Mouse (Mus musculus) adrenal gland, postnatal 25 days (tissue): ENCODE results near the gene Sugt1. TPM values are rescaled to one million over a fixed set of nuclear protein-coding genes. Genes with fewer than 3 reads are reported as not detected.
A peak's percentile ranks its signal among the peaks of the same experiment; 100 is the strongest.

Experiments used
- DNase-seq: peaks from one replicate; pipeline ENCODE4 v3.0.0; 2021; ENCODE audit warnings: mixed read lengths
- long read RNA-seq: library from polyadenylated mRNA; stranded (forward); transcript quantifications from one replicate; pipeline ENCODE4 v2.0.0, GENCODE M21; 2021
- total RNA-seq: library from RNA; stranded (reverse); gene quantifications from 2 replicates; pipeline ENCODE4 v1.2.3, GENCODE M21; 2021

The Sugt1 gene
- total RNA-seq: 156 and 173 TPM in 2 replicates
- long read RNA-seq, full-length matches to known transcripts: 39 of 50 reads
- long read RNA-seq, partial matches to known transcripts: 4 of 50 reads
- long read RNA-seq, other reads (novel, unspliced or antisense): 7 of 50 reads

DNA sequence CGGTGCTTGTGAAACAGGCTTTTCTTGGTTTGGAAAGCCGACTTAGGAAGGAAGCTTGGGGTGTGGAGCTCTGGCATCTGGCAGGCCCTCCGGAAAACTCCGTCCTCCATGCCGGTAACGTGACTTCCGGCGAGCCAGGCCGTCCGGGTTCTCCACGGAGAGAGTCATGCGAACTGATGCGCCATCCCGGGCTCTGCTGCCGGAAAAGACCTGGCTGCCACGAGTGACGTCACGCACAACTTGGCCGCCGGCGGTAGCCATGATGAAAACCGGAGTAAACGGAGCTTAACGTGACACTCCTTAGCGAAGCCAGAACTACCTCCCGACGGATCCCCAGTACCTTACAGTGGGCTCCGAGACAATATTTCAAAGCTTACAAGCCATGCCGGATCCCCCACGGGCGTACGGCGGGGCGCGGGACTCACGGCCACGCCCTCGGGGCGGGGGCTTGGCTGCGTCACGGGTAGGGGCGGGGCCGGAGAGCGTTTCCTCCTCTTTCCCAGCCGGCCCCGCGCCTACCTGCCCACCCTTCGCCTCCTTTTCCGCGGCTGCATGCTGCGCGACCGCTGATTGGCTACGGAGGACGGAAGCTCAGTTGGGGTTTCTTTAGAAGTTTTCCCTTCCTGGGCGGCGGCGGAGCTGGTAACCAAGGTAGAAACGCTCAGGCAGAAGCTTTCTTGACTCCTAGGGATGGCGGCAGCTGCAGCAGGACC is at the start of gene Sugt1:
Sugt1 (plus strand) TSS at position 553 of the 713 bp plus-strand sequence.
- peak; percentile 96 for DNase-seq

DNA sequence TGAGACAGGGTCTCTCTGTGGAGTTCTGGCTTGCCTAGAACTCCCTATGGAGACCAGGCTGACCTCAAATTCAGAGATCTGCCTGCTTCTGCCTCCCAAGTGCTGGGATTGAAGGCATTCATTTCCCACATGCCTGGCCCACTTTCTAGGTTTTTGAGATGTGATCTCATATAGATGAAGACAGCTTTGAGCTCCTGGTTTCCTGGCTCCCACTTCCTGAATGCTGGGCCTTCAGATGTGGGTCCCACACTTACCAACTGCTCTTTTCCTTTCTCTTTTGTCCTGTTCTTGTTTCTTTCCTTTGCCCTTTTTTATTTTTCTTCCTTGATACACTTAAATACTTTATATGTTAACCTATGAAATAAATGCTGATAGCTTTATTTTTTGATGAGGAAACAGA is 49.6 kb upstream of the Sugt1 start:
- DNase-seq: no peak

DNA sequence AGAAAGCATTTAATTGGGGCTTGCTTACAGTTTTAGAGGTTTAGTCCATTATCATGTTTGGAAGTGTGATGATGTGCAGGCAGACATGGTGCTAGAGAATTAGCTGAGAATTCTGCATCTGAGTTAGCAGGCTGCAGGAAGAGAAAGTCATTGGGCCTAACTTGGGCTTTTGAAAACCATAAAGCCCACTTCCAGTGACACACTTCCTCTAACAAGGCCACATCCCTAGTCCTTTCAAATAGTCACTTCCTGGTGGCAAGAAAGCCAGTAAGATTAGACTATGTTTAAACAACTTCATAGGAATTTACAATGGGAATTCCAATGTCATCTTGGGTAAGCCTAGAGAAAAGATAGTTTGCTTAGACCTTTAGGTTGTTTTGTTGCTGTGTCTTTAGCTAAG is 45.9 kb upstream of the Sugt1 start:
- DNase-seq: no peak

DNA sequence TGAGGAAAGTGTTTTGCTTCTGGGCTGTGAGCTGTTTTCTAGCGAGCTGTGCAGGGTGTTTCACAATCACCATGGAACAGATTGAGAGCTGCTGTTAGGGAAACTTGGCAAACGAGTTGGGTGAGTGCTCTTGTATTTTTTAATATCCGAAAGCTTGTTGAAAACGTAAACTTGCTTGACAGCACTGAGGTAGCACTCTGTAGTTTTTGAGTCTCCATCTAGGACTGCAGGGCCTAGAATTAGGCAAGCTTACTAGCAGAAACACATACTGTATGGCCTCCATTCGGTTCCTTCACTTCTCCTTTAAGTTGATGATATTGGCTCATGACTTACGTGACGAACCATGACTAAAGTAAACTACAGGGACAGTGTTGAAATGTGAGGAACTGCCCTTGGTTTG is 38.1 kb upstream of the Sugt1 start:
- DNase-seq: no peak

DNA sequence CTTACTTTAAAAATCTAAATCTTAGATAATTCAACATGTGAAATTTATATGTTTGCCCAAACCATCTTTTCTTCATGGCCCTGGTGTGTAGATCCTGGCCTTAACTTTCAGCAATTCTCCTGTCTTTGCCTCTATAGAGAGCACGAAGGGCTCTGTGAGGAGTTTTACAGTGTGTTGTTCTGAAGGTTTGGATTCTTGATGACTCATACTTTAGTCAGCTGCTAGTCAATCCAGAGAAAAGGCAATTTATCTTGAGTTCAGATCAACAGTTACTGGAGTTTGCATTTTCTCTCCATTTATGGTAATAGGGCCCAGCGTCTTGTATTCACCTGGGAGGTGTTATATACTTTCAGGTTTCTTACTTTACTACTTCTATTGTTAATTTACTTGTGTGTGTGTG is 35.6 kb upstream of the Sugt1 start:
- DNase-seq: no peak

DNA sequence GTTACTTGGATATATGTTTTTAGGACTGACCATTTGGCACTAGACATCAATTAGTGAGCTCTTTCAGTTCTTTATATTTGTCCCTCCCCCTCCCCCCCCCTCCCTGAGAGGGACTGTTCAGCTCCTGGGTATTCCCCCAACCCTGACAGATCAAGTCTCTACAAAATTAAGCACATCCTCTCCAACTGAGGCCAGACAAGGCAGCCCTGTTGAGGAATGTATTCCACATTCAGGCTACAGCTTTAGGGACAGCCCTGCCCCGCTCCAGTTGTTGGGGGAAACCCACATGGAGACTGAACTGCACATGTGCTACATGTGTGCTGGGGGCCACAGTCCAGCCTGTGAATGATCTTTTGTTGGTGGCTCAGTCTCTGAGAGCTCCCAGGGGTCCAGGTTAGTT is 34.6 kb upstream of the Sugt1 start:
- no peak for DNase-seq

DNA sequence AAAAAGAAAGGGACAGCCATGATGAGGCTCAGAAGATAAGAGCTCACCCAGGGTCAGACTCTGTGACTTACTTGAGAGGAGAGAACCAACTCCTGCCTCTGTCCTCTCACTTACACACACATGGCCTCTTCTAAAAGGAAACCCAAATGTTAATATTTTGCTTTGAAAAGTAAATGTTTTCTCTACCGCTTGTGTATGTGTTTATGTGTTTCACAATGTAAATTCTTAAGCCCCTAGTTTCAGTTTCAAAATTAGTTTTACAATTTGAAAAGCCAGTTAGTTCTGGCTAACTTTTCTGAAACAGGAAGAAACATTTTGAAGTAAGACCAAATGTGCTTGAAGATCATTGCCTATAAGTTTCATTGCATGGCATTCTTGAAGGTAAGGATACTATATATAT is 29.7 kb upstream of the Sugt1 start:
- DNase-seq: no peak

DNA sequence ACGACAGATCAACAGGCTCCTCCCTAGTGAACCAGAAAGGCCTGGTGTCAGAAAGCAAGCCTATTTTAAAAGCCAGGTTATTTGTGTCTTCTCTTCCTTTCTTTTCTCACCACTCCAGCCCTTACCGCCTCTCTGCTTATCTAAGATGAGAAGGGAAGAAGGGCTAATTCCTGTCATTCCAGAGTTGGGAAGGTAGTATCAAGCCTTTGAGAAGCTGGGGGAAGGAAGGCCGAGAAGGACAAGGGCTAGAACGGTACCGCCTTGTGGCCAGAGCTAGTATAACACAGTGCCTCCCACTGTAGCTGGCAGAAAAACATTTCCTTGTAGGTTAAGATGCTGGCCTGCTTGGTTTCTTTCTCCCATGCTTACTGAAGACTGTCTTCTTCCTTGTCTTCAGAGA is 24.7 kb upstream of the Sugt1 start:
- peak; percentile 54 for DNase-seq

DNA sequence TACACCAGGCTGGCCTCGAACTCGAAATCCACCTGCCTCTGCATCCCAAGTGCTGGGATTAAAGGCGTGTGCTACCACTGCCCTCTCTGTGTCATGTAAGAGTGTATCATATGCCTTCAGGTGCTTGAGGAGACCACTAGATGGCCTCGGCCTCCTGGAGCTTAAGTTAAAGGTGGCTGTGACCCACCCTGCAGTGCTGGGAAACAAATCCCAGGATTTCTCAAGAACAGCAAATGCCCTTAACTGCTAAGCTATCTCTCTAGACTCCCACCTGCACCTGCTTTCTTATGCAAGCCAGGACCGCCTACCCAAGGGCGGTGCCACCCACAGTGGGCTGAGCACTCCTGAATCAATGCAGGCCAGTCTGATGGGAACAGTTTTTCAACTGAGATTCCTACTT is 22.7 kb upstream of the Sugt1 start:
- no peak for DNase-seq

DNA sequence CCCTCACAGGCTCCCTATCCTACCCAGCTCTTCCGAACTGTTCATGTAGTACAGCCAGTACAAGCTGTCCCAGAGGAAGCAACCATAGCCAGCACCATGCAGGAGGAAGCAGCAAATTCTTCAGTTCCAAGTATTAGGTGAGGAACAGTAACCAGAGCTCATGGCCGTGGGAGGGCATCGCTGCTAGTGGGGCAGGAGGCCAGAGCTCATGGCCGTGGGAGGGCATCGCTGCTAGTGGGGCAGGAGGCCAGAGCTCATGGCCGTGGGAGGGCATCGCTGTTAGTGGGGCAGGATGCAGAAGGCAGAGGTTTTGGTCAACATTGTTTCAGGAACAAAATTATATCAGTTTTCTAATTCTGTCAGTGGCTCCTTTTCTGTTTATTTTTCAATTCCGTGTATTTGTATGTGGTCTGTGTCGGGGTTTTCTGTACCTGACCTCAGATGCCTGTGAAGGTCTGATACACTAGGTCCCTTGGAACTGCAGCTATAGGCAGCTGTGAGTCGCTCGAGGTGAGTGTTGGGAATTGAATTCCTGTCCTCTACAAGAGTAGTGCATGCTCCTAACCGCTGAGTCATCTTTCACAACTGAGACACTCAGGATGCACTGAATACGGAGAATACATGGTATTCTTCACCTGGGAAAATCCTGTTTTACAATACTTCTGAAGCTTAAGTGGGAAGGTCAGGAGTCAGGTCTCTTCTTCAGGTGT is 13.9 kb upstream of the Sugt1 start:
- no peak for DNase-seq

DNA sequence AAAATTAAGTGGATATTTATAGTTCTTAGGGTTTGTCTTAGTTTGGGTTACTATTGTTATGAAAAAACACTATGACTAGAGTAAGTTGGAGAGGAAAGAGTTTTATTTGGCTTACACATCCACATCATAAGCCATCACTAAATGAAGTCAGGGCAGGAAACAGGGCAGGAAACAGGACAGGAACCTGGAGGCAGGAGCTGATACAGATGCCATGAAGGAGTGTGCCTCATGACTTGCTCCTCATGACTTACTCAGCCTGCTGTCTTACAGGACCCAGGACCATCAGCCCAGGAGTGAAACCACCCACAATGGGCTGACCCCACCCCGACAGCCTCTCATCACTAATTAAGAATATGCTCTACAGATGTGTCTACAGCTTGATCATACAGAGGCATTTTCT is 13.1 kb upstream of the Sugt1 start:
- no peak for DNase-seq

DNA sequence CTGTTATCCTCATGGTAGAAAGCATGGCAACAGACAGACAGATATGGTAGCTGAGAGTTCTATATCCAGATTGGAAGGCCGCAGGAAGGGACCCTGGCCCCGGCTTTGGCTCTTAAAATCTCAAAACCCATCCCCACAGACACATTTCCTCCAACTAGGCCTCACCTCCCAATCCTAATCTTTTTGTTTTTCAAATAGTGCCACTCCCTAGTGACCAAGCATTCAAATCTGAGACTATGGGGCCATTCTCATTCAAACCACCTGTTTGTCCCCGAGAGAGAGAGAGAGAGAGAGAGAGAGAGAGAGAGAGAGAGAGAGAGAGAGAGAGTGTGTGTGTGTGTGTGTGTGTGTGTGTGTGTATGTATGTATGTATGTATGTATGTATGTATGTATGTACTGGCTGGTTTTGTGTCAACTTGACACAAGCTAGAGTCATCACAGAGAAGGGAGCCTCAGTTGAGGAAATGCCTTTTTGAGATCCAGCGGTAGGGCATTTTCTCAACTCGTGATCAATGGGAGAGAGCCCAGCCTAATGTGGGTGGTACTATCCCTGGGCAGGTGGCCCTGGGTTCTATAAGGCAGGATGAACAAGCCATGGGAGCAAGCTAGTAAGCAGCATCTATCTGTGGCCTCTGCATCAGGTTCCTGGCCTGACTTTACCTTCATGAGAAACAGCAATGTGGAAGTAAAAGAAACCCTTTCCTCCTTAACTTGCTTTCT is 3.8 kb upstream of the Sugt1 start:
- no peak for DNase-seq

DNA sequence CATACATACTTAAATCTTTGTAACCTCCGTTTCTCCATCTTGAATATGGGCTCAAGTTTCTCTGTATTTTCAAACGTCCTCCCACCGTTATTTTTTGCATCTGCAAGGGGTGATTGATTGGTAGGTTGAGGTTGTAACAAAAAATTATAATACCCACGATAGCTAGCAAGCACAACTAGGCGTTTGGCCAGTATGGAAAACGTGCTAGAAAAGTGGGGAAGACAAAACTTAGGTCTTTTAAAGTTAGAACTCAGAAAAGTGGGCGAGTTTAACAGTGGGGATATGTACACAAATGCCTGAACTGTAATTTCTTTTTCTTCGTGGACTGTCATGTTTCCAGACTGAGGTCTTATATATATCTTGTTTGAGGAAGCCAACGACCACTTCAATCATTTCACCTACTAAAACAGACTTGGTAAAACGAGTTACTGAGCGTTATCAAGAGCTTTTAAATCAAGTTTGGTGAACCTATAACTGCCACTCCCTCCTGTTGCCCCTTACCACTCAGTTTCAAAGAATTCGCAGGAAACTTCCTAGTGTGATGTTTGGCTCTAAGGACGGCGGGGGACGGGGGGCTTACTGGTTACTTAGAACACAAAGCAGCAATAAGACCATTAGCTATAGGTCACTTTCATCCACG is 872 bp upstream of the Sugt1 start:
- no peak for DNase-seq

DNA sequence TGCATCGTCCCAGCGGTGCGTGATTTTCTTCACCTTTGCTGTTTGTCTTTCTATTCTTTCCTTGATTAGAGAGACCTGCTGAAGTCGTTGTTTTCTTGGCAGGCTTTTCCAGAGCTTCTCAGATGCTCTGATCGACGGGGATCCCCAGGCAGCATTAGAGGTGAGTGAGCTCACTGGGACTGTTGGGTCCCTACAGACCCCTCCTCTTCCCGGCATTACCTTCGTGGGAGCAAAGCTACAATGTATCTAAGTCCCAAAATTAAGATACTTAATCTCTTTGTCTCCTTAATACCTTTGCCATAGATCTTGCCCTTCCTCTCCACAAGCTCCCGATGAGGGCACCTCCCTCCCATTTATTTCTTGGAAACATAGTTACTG is 350 bp downstream of the Sugt1 start:
- no peak for DNase-seq

DNA sequence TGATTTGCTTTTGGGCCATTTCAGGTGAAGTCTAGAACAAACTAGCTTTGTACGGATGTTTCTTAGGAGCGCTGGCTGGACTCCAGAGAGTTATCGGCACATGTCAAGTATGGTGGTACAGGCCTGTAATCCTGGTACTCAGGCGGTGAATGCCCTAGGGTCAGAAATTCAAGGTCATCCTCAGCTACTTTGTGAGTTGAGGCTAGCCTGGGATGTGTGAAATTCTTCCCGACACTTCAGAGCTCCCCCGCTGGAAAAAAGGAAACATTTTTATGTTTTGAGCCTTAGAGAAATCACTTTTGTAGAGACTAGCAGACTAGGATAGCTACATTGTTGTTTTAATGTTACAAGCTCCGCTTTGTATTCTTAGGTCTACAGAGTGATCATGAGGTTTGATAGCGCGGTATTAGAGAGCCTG is 1.1 kb downstream of the Sugt1 start:
- no peak for DNase-seq

DNA sequence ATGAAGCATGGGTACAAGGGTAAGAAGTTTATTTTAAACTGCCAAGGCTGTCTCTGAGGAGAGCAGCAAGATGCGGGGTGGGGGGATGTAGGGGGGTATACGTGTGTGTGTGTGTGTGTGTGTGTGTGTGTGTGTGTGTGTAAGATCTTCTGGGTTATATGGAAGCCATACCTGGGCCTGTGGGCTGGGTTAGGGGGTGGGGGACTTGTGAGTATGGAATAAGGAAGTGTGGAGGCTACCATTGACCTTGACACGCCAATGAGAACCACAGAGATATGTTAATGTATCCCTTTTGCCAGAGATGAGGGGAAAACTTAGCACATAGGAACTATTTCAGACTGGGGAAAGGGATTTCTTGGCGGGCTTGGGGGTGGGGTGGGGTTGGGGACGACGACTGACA is 1.9 kb downstream of the Sugt1 start:
- DNase-seq: no peak

DNA sequence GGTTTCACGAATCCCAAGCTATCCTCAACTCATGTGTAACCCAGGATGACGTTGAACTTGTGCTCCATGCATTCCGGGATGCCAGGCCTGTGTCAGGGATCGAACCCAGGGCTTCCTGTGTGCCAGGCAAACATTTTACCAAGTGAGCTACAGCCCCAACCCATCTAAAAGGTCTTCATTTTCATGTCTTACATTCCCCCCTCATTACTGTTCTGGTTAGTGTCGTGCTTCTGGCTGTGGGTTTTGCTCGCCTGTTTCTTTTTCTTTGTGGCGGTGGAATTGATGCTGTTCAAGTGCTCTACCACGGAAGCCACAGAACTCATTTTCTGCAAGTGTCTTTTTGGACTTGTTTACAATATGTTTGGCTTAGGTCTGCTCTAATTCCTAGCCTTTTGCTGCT is 3.4 kb downstream of the Sugt1 start:
- DNase-seq: no peak

DNA sequence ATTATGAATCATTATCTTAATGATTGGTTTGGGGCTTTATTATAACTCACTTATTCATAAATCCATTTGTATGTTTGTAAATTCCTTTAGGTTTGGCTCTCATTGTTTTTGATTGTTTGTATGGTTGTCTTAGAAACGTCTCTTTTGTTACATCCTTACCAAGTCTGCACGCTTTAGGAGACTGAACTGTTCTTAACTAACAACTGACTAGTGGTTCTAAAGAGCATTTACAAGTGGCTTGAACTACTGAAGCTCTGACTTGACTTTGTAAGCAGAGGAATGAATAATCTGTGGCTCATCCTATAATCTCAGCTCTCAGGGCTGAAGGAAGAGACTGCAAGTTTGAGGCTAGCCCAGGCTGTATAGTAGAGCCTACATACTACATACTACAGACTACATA is 4.1 kb downstream of the Sugt1 start:
- no peak for DNase-seq

DNA sequence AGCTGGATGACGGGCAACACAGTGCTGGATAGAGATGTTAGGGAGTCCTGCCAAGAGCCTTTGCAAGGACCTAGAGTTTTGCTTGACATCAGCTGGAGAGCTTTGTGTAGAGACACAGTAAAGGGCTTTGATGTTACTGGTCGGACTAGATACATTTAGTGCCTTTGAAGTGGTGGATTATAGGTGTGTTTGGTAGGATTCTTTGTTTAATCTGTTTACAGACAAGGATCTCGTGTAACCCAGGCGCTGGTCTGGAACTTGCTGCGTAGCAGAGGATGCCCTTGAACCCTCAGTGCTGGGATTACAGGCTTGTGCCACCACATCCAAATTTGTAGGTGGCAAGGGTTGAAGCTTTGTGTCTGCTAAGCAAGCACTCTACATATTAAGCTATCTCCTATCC is 6.6 kb downstream of the Sugt1 start:
- no peak for DNase-seq

DNA sequence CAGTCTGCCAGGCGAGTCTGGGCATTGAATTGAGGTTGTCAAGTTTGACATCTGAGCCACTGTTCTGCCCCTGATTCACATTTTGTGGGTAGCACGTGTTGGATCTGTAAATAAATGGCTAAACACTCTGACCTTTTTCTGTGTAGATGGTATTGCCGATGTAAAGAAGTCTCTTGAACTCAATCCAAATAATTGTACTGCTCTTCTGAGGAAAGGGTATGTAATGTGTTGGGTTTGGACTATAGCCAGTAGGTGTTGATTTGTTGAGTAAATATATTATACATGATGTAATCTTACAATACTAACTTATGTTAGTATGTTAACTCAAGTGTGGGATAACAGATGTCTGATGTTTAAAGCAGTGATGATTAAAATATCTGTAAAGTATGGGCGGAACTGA is 9.1 kb downstream of the Sugt1 start:
- no peak for DNase-seq

DNA sequence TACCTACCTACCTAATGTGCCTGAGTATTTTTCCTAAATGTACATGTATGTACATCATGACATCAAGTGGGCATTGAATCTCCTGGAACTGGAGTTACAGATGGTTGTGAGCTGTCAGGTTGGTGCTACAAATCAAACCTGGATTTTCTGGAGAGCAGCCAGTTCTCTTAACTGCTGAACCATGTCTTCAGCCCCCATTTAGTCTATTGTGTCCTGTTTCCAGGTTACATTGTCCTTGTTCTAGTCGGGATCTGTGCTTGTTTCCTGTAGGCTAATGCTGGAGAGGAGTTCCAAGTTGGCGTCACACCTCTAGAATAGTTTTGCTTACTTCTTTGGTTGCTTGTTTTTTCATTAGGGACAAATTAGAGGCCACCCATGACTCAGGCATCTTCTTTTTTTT is 18.4 kb downstream of the Sugt1 start:
- DNase-seq: no peak

DNA sequence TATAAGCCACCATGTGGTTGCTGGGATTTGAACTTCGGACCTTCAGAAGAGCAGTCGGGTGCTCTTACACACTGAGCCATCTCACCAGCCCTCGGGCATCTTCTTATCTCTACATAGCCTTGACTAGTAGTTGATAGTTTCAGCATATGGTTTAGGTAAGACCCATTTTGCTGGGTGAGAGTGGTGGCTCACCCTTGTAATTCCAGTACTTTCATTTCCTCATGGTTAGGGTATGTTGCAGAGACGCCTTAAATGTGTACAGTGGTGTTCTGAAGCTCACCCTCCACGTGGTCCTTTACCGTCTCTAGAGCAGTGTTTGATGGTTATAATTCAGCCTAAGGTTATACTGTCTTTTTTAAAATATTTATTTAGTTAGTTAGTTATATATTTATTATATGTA is 18.9 kb downstream of the Sugt1 start:
- no peak for DNase-seq

DNA sequence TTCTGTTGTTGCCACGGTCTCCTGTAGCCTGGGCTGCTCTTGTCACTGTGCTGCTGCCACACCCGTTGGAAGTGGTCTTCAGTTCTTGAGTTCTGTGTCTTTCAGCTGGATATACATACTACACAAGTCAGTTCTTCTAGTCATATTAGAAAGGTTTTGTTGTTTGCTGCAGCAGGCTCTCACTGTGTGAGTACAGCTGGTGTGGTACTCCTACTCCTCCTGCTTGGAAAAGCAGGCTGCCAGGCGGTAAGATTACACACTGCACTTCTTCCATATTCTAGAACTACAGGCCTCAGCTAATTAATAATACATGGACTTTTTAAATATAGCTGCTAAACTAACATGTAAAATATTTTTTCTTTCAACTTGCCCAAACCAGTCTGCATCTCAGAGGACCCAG is 19.4 kb downstream of the Sugt1 start:
- no peak for DNase-seq
